Mouse (Mus musculus): ENCODE results near the gene Ranbp3.

The Ranbp3 gene

DNA sequence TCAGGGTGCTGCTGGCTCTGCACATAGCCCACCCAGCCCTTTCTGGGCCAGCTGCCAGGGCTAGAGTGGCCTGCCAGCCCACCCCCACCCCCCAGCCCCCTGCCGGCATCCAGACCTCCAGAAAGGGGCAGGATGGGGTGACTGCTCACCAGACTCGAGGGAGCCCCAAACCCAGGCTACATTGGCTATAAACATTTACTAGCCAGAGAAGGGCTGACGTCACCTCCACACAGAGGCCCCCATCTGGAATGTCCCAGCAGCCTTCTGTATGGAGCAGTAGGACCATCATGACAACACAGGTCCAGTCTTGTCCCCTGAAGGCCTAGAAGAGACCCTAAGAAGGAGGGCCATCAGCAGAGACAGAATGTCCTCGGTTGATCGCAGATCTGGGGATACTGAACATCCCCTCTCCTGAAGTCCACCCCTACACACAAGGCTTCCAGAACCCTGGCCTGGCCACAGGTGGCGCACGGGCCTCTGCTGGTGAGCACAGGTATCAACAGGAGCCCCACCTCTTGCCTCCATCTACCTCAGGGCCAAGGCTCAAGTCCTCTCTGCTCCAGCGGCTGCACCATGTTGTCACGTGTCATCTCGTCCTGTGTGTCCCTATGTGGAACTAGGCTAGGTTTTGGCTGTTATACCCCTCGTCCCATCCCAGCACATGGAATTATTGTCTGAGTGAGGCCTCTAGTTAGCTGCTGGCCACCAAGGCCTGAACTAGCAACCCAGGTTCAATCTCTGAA lies 50.5 kb downstream of the Ranbp3 start:
- DNase-seq (ENCODE audit: low read depth in 2 of 2, low spot score in 2 of 2): no peak

DNA sequence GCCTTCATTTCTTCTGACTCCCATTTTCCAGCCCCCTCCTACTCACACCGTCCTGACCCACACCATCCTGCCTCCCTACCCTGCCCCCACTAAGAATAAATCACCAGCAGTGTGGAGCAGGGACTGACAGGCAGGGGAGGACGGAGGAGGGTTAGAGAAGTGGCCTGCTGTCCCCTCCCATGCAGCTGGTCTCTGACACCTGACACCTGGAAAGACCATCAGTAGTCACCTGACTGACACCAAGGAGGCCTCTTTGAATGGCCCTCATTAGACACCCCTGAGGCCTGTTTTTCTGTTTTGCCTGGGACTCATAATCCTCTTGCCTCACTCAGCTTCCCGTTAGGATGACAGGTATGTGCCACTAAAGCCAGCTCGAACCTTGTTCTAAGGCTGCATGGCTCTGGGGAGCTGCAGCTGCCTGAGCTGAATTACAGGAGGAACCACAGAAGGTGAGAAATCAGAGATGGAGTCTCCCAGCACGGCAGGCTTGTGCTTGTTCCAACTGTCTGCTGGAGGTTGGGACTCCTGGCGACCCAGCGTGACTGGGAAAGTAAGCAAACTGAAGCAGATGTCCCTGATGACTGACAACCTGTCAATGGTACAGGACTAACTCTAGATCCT lies 54.0 kb downstream of the Ranbp3 start:
- DNase-seq (ENCODE audit: low read depth in 2 of 2, low spot score in 2 of 2): no peak

DNA sequence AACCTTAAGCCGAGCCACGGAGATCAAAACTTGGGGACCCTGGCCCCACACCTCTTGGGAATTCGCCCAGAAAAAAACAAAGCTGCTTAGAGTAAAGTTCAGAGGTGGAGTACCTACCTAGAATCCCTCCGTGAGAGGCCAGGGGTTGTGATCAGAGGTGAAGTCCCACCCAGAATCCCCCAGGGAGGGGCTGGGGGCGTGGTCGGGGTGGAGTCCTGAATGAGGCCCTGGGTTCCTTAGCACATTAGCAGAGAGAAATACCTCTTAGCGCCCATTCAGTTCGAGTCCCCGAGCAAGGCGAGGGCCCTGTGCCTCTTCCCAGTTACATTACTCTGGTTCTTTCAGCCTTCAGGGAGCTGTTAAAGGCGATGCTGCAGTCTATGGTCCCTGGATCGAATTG lies 54.6 kb downstream of the Ranbp3 start:
- DNase-seq (ENCODE audit: low read depth in 2 of 2, low spot score in 2 of 2): no peak

DNA sequence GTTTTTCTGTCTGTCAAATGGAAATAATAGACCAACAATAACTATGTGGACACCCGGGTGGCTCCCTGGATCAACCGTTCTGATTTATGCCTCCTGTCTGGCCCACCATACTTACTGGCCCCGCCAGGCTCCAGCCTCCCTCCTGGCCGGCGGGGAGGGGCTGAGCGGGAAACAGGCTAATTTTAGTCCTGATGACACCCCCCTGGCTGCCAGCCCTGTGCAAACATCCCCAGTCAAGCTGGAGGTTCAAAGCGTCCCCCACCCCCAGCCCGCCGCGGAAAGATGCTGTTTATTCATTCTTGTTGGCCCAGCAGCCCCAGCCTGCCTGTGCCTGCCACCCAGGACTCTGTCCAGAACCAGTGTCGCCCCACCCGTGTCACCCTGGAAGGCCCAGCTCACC lies 55.0 kb downstream of the Ranbp3 start:
- no peak for DNase-seq (ENCODE audit: low read depth in 2 of 2, low spot score in 2 of 2)

DNA sequence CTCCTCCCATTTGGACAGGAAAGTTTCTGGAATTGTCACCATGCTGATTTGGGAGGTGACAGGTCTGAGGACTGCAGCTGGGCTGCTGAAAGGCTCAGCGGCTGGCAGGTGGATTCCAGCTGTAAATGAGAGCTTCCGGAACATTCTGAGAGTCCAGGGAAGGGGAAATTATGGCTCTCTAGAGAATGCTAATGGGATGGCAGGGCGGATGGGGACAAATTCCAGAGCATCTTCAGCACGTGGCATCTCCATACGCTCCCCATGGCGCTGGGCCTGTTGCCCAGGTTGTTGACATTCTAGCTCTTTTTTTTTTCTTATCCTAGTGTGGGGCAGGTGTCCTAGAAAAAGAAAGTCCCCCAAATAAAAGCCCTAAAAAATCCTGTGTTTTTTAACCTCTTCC lies 56.1 kb downstream of the Ranbp3 start:
- no peak for DNase-seq (ENCODE audit: low read depth in 2 of 2, low spot score in 2 of 2)

DNA sequence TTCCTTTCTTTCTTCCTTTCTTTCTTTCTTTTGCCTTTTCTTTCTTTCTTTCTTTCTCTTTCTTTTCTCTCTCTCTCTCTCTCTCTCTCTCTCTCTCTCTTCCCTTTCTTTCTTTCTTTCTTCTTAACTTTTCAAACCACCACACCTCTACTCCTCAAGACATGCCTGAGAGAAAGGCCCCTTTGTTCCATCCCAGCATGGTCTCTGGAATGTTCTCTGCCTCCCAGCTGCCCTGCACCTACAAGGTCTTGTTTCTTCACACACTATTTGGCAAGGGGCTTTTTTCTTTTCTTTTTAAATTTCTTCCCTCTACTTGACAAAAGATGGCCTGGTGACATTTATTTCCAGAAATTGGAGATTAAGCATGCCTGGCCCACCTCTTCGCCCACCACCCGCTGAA lies 56.6 kb downstream of the Ranbp3 start:
- no peak for DNase-seq (ENCODE audit: low read depth in 2 of 2, low spot score in 2 of 2)

DNA sequence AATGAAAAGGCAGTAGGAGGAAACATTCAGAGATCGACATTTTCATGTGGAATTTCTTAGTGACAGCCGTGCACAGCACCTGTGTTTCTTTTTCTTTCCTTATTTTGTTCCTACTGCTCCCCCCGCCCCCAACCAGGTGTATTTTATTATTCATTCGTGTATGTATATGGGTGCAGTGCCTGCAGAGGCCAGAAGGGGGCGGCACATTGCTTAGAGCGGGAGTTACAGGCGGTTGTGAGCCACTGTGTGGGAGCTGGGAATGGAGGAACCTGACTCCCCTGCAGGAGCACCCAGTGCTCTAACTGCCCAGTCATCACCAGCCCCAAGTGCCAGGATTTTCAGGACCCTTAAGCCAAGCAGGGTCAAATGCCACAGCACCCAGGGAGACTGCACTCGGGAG lies 63.4 kb downstream of the Ranbp3 start:
- no peak for DNase-seq (ENCODE audit: low read depth in 2 of 2, low spot score in 2 of 2)

DNA sequence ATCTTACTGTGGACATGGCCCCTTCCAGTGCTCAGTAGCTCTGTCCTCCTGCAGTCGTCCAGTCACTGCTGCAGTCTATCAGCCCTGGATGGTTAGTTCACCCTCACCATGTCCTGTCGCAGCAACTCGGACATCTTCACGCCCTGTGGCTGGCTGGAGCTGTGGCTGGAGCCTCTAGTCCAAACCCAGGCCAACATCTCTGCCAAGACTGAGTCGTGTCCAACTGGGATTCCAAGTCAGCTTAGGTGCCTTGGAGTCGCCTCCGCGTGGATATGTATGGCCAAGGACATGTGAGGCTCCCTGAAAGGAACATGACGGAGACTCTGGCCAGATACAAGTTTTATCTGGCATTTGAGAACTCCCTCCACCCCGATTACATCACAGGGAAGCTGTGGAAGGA lies 65.1 kb downstream of the Ranbp3 start:
- no peak for DNase-seq (ENCODE audit: low read depth in 2 of 2, low spot score in 2 of 2)

DNA sequence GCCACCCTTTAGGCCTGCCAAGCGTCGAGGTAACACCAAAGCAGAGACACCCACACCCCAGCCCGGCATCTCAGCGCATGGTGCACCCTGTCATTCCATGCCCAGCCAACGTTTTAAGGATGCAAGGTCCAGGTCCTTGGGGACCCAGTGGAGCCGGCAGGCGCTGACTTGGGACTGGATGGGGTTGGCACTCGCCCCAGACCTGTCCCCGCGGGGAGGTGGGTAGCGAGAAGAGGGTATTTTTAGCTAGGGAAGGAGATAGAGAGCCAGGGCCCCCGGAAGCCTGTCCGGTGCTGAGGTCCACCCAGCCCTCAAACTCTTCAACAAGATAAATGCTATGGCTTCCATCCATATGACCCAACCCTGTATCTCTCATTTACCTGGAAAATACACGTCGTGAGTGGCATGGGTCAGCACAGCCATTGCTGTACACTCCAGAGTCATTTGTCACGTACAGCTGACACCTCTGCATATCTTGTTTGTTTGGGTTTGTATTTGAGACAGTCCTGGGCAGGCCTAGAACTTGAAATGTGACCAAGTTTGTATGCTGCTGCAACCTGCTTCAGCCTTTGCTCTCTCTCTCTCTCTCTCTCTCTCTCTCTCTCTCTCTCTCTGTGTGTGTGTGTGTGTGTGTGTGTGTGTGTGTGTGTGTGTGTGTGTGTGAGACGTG lies 67.2 kb downstream of the Ranbp3 start:
- DNase-seq (ENCODE audit: low read depth in 2 of 2, low spot score in 2 of 2): no peak

DNA sequence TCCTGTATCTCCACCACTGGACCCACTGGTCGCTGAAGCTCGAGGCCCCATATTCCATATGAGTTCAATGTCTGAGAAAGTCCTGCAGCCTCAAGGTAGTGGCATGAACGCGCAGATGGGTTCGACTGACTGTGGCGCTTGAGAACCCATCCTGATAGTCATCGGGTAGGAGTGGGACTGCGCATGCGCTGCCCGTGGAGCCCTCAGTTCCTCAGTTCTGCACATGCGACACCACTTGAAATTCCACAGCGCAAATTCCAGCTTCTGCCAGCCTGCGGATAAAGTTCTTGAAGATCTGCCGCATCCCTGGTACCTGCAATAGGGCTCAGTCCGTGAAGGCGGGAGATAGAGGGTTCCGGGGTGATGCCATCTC lies 67.7 kb downstream of the Ranbp3 start:
- no peak for DNase-seq (ENCODE audit: low read depth in 2 of 2, low spot score in 2 of 2)

DNA sequence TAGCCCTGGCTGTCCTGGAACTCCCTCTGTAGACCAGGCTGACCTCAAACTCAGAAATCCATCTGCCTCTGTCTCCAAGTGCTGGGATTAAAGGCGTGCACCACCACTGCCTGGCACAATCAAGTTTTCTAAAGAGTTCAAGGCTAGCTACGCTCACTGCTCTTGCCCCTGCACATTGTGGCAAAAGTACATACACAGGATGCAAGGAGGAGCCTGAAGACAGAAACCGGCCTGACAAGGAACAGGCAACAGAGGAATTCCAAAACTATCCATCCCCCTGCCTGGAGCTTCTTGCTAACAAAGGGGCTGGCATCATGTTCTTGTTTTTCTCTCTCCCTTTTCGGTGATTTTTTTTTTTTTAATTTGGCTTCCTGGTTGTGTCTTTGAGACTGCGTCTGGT lies 71.1 kb downstream of the Ranbp3 start:
- no peak for DNase-seq (ENCODE audit: low read depth in 2 of 2, low spot score in 2 of 2)

DNA sequence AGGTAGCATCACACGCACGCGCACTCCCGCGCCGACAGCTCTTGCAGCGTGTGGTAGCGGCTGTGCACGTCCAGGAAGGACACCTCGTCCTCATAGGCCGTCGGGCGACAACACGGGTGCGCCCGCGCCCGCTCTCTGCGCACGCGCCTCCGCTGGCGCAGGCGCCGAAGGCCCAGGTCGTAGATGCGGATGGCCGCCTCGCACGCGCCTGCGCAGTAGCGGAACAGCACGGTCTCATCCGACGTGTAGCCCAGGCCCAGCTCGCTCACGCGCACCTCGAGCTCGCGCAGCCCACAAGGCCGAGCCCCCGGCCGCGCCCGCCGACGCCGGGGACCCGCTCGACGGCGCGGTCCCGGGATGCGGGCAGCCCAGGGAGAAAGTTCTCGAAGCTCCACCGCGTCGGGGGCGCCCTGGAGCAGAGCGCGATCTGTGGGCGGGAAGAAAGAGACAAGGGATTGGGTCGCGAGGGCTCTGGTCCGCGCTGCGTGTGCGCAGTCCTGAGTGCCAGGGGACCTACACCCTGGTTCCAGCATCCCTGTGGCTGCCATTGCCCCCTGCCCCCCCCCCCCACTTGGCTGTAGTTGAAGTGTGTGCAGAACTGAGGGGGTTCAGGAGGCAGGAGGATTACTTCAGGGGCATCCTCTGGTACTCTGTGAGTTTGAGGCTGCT lies 78.4 kb downstream of the Ranbp3 start:
- no peak for DNase-seq (ENCODE audit: low read depth in 2 of 2, low spot score in 2 of 2)

DNA sequence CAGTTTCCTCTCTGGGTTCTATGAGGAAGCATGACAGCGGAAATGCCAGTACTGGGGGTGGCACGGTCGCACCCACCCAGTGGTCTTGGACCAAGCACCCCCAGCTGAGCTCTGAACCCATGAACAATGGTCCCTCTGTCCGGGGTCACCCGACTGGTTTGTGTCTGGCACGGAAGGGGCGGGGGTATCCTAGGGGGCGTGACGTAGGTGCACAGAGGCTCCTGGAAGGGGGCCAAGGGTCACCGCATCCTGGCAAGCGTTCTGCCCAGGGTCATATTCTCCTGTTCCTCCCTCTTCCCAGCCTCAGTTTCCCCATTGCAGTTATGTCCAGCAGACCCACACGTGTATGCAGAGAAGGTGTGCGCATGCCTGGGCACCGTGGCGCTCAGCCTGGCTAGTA lies 80.4 kb downstream of the Ranbp3 start:
- DNase-seq (ENCODE audit: low read depth in 2 of 2, low spot score in 2 of 2): no peak

DNA sequence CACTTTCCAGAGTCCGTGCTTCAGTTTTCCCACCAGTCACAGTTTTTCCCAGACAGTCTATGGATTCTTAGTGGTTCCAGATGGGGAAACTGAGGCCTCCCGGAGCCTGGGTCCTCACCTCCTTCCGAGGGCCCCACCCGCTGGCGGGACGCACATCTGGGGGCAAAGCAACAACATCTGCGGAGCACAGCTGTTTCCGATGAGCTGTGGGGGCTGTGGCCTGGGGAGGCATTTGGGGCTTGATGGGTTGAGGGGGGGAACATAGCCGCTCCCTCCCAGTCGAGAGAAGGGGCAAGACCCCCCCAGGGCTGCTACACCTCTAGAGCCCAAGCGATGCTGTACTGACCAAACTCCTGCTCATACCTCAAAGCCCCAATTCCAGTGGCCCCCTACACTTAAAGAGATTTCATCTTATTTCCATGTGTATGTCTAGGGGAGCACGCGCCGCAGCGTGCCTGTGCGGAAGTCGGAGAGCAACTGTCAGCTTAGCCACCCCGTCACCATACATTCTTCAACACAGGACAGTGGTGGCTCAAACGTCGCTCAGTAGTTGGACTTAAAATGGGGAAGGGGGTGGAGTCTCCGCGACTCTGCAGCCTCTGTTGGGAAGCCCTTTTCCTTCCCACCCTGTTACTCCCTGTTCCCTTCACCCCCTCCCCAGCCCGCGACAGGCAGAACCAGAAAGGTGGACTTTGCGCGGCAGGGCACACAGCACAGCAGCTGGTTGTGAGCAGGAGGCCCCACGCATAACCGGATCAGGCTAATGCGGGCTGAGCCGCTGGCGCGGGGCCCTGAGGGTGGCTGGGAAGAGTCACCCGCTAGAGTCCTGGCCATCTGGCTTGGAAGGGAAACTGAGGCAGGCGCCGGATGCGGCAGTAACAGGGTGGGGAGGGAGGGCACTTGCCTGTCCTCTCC lies 81.4 kb downstream of the Ranbp3 start:
- no peak for DNase-seq (ENCODE audit: low read depth in 2 of 2, low spot score in 2 of 2)

DNA sequence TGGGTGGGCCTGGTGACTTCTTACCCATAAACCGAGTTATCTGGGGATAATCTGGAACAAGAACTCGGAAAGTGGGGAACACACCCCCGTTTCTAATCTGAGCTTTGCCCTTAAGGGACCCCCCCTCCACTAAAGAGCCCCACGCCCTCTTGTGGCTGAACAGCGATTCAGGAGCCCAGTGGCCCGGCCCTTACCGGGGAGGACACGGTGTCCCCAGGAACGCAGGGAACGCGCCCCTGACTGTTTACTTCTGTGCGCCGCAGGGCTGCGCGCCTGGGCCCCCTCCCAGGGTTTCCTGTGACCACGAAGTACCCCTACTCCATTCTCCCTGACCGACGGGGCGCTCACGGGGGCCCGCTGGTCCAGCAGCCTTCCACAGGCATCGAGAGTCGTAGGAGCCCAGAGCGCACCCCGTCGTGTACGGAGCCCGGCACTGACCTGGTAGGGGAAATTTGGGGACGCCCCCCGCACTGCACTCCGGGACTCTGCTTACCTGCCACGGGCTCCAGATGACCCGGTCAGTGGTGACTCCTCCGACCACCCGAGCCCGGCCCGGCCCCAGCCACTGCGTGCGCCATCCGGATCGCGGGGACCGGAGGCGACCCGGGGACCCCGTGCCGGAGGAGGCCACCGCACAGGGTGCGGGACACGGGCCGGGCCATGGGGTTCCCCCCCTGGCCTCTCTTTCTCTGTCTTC lies 83.8 kb downstream of the Ranbp3 start:
- no peak for DNase-seq (ENCODE audit: low read depth in 2 of 2, low spot score in 2 of 2)

DNA sequence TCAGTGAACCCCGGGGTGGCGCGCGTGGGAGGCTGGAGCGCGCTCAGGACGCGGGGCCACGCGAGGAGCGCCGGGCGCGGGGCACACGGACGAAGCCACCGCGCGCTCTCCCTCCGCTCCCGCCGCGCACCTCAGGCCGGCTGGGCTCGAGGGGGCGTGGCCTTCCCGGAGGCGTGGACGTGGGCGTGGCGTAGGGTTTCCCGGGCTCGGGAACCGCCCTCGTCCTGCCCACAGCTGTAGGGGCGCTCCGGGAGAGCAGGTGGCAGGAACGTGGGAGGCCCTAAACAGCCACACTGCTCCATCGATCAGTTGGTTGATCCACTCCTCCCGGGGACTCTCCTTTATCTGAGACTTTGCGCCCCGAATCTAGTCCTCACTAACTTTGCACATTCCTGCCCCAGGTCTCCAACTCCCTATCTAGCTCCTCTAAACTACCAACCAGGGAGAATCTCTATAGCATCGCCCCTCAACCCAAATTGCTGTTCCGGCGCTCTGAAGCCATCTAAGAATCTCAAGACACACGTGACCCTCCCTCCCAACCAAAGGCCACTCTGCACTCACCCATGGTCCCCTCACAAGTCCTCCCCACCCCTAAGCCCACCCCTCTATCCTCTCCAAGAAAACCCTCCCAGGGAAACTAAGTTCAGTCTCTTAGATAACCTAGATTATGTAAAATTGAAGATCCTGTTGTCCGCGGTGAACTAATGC lies 84.5 kb downstream of the Ranbp3 start, which contains the start of gene Nrtn:
Gene Nrtn (minus strand): TSS at position 115 of the 708 bp plus-strand sequence.
- no peak for DNase-seq (ENCODE audit: low read depth in 2 of 2, low spot score in 2 of 2)

DNA sequence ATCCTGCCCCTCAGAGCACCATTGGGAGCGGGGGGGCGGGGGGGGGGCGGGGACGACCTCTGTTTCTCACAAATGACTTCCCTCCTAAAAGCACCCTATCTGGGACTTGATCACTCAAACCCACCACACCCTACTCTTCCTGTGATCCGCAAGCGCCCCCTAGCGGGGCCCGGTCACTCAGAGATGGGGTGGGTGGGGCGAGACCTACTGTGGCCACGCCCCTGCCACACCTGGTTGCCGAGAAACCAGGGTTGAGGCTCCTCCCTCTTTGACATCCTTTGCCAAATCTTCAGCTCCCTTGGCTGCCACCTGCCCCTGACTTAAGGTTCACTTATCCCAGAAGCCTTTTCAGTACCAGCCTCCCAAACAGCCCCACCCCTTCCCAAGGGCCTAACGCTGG lies 85.0 kb downstream of the Ranbp3 start:
- DNase-seq (ENCODE audit: low read depth in 2 of 2, low spot score in 2 of 2): peak; percentile 75 to 86

DNA sequence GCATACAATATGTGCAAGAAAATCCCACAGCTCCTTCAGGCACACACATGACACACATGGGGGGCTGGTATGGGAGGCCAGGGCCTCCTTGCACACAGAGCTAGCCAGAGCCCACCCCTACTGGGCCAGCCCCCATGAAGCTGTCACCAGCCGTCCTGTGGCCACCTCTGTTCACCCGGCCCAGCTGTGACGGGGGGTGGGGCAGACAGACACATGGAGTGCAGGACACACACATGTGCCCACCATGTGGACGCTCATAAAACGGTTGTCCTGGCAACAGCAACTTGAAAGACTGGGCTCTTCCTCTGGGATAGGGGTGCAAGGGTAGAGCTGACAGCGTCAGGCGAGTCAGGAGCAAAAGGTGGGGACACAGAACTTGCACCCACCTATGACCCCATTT lies 86.2 kb downstream of the Ranbp3 start:
- no peak for DNase-seq (ENCODE audit: low read depth in 2 of 2, low spot score in 2 of 2)

DNA sequence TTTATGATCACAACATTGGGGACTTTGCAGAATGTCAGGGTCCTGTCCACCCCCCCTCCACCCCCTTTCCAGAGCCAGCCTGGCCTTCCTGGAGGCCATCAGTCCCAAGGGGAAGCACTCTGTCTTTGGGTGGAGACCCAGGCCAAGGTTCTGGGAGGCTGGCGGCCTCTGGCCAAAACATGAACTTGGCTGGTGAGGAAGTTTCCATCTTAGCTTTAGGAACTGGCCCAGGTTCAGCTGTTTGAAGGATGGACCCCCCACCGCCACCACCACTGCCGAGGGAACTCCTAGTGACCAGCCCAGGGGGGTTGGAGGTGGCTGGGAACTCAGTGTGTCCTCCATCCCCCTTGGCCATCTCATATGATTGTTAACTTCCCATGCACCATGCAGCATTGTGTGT lies 88.0 kb downstream of the Ranbp3 start:
- no peak for DNase-seq (ENCODE audit: low read depth in 2 of 2, low spot score in 2 of 2)
